Mouse (Mus musculus) lung, postnatal 36 days (tissue): ENCODE measurements at regions not wholly inside any gene's neighbourhood (a gene's known extent, or its start where the extent isn't known, plus 50 kb on each side); places are given as distances from the start of the nearest gene placed in this dataset.
A peak's percentile ranks its signal among the peaks of the same experiment; 100 is the strongest.
"Not testable (repeated sequence)": the region's sequence is repeated elsewhere in the genome, so short reads cannot be mapped to it uniquely, and the experiment has no call there.

Source experiments
- DNase-seq: peaks from one replicate; pipeline ENCODE4 v3.0.0; 2022; ENCODE audit warnings: mixed read lengths

- DNase-seq = no peak
Measured at GRCm38 (mm10) chr10:96254250-96254862, 118.0 kb downstream of the Gm5426 start.

- DNase-seq = no peak
Measured at GRCm38 (mm10) chr10:96257935-96258334, 121.5 kb downstream of the Gm5426 start.

GRCm38 (mm10) chr10:96259242-96259641 lies 122.8 kb downstream of the Gm5426 start:
- no peak for DNase-seq

GRCm38 (mm10) chr10:96259648-96260047 lies 123.2 kb downstream of the Gm5426 start:
- DNase-seq = no peak

GRCm38 (mm10) chr10:96263544-96263943 lies 127.1 kb downstream of the Gm5426 start:
- DNase-seq = peak; percentile 29

- DNase-seq = peak; percentile 54
Measured at GRCm38 (mm10) chr10:96264433-96264832, 128.0 kb downstream of the Gm5426 start.

- peak; percentile 55 for DNase-seq
Measured at GRCm38 (mm10) chr10:96264866-96265265, 128.5 kb downstream of the Gm5426 start.

- DNase-seq = peak; percentile 50
Measured at GRCm38 (mm10) chr10:96266100-96266735, 129.8 kb downstream of the Gm5426 start.

- no peak for DNase-seq
Measured at GRCm38 (mm10) chr10:96267603-96268002, 131.2 kb downstream of the Gm5426 start.

GRCm38 (mm10) chr10:96273607-96274365 lies 137.4 kb downstream of the Gm5426 start:
- DNase-seq = peak; percentile 69

GRCm38 (mm10) chr10:96280149-96280548 lies 143.7 kb downstream of the Gm5426 start:
- DNase-seq = peak; percentile 53

- DNase-seq = no peak
Measured at GRCm38 (mm10) chr10:96285407-96286093, 149.1 kb downstream of the Gm5426 start.

- peak; percentile 57 for DNase-seq
Measured at GRCm38 (mm10) chr10:96286094-96286485, 149.7 kb downstream of the Gm5426 start.

GRCm38 (mm10) chr10:96289005-96289404 lies 152.6 kb downstream of the Gm5426 start:
- DNase-seq = not testable (repeated sequence)

GRCm38 (mm10) chr10:96293622-96294021 lies 157.2 kb downstream of the Gm5426 start:
- DNase-seq = no peak

- DNase-seq = peak; percentile 76
Measured at GRCm38 (mm10) chr10:96294666-96295065, 158.3 kb downstream of the Gm5426 start.

- DNase-seq = no peak
Measured at GRCm38 (mm10) chr10:96297658-96298057, 161.3 kb downstream of the Gm5426 start.

- DNase-seq = peak; percentile 73
Measured at GRCm38 (mm10) chr10:96298566-96298965, 162.2 kb downstream of the Gm5426 start.

- DNase-seq = no peak
Measured at GRCm38 (mm10) chr10:96305701-96306100, 169.3 kb downstream of the Gm5426 start.

GRCm38 (mm10) chr10:96308713-96309445 lies 172.5 kb downstream of the Gm5426 start:
- peak; percentile 39 for DNase-seq

- no peak for DNase-seq
Measured at GRCm38 (mm10) chr10:96309766-96310165, 173.4 kb downstream of the Gm5426 start.

GRCm38 (mm10) chr10:96325297-96325696 lies 188.9 kb downstream of the Gm5426 start:
- DNase-seq = no peak
